Mouse (Mus musculus) MEL (cell line): ENCODE results near the gene Metrn.
"Not testable (repeated sequence)": the region's sequence is repeated elsewhere in the genome, so short reads cannot be mapped to it uniquely, and the experiment has no call there.

ENCODE experiments used
- CHD2 ChIP-seq: IDR thresholded peaks from 2 replicates; pipeline ENCODE4 v1.6.1; 2011; ENCODE audit warnings: low read length, improper control_type of control experiment
- CTCF ChIP-seq, 3 experiments: IDR thresholded peaks in 2 of 3; conservative IDR thresholded peaks in 1 of 3; 2 replicates each; pipeline ENCODE4 v1.5.1; 2011 to 2012; ENCODE audit warnings: low read length in 3 of 3, low read depth in 2 of 3, mild to moderate bottlenecking in 2 of 3, improper control_type of control experiment in 1 of 3, inconsistent platforms in 1 of 3, mixed read lengths in 1 of 3, moderate library complexity in 1 of 3; ENCODE audit not compliant: control insufficient read depth in 1 of 3, insufficient read depth in 1 of 3, poor library complexity in 1 of 3, severe bottlenecking in 1 of 3
- EP300 ChIP-seq, 2 experiments: IDR thresholded peaks; 2 replicates each; pipeline ENCODE4 v1.6.1; 2011; ENCODE audit warnings: improper control_type of control experiment in 2 of 2, low read length in 2 of 2, low read depth in 1 of 2, mild to moderate bottlenecking in 1 of 2
- GABPA ChIP-seq: IDR thresholded peaks from 2 replicates; pipeline ENCODE4 v1.6.1; 2012; ENCODE audit warnings: low read depth, mild to moderate bottlenecking, inconsistent platforms, low read length, improper control_type of control experiment, moderate library complexity
- GATA1 ChIP-seq: IDR thresholded peaks from 2 replicates; pipeline ENCODE4 v1.6.1; 2011; ENCODE audit warnings: low read depth, low read length, improper control_type of control experiment
- HCFC1 ChIP-seq: IDR thresholded peaks from 2 replicates; pipeline ENCODE4 v1.6.1; 2012; ENCODE audit warnings: low read depth, mild to moderate bottlenecking, inconsistent platforms, low read length, improper control_type of control experiment, moderate library complexity
- MEF2A ChIP-seq: IDR thresholded peaks from 2 replicates; pipeline ENCODE4 v1.6.1; 2014; ENCODE audit warnings: low read depth, mild to moderate bottlenecking, inconsistent platforms, low read length, improper control_type of control experiment; ENCODE audit not compliant: poor library complexity, insufficient replicate concordance, severe bottlenecking; ENCODE audit errors: extremely low read depth
- MXI1 ChIP-seq: IDR thresholded peaks from 2 replicates; pipeline ENCODE4 v1.6.1; 2011; ENCODE audit warnings: mild to moderate bottlenecking, low read depth, low read length, improper control_type of control experiment
- NELFE ChIP-seq: IDR thresholded peaks from 2 replicates; pipeline ENCODE4 v1.6.1; 2011; ENCODE audit warnings: low read depth, low read length, improper control_type of control experiment
- POLR2A ChIP-seq, 2 experiments: IDR thresholded peaks; 2 replicates each; pipeline ENCODE4 v1.6.1; 2011 to 2012; ENCODE audit warnings: low read length in 2 of 2, mild to moderate bottlenecking in 2 of 2, control low read depth in 1 of 2, improper control_type of control experiment in 1 of 2, low read depth in 1 of 2, moderate library complexity in 1 of 2; ENCODE audit not compliant: control insufficient read depth in 1 of 2, insufficient read depth in 1 of 2, poor library complexity in 1 of 2
- POLR2AphosphoS2 ChIP-seq: IDR thresholded peaks from 2 replicates; pipeline ENCODE4 v1.6.1; 2011; ENCODE audit warnings: low read length, improper control_type of control experiment
- RAD21 ChIP-seq: IDR thresholded peaks from 2 replicates; pipeline ENCODE4 v1.6.1; 2011; ENCODE audit warnings: mild to moderate bottlenecking, low read depth, low read length, improper control_type of control experiment
- USF2 ChIP-seq, 2 experiments: IDR thresholded peaks; 2 replicates each; pipeline ENCODE4 v1.6.1; 2011 to 2012; ENCODE audit warnings: improper control_type of control experiment in 2 of 2, low read length in 2 of 2, borderline replicate concordance in 1 of 2, inconsistent platforms in 1 of 2, low read depth in 1 of 2, mild to moderate bottlenecking in 1 of 2; ENCODE audit not compliant: insufficient read depth in 1 of 2
- ZC3H11A ChIP-seq: IDR thresholded peaks from 2 replicates; pipeline ENCODE4 v1.6.1; 2012; ENCODE audit warnings: low read depth, mild to moderate bottlenecking, inconsistent platforms, low read length, improper control_type of control experiment

DNA sequence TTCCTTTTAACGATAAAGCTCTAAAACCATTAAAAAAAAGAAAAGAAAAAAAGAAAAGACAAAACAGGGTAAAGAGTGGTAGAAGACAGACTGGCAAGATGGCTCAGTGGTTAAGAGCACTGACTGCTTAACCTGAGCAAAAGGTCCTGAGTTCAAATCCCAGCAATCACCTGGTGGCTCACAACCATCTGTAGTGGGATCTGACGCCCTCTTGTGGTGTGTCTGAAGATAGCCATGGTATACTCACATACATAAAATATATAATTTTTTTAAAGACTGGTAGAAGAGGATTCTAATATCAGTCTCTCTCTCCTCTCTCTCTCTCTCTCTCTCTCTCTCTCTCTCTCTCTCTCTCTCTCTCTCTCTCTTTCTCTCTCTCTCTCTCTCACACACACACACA, 10.5 kb upstream of the Metrn start:
- TF ChIP-seq GATA1; POLR2A (IDR thresholded peaks at IDR 0.05; ENCODE audit: control insufficient read depth in 1 of 2, insufficient read depth in 1 of 2, low read depth in 1 of 2, low read length in 2 of 2, poor library complexity in 1 of 2); USF2 (IDR thresholded peaks at IDR 0.05; ENCODE audit: borderline replicate concordance in 1 of 2, insufficient read depth in 1 of 2, low read depth in 1 of 2, low read length in 2 of 2); GABPA; CHD2; ZC3H11A; RAD21; MXI1; MEF2A; HCFC1; EP300 (IDR thresholded peaks at IDR 0.05; ENCODE audit: low read depth in 1 of 2, low read length in 2 of 2); POLR2AphosphoS2; NELFE: not testable (repeated sequence)
- peak in 1 of 3 experiments; percentile 20; a peak in 1 of 6 replicates for TF ChIP-seq CTCF (IDR thresholded peaks at IDR 0.05 in 2 of 3, conservative IDR thresholded peaks at IDR 0.05 in 1 of 3; ENCODE audit: control insufficient read depth in 1 of 3, insufficient read depth in 1 of 3, low read depth in 2 of 3, low read length in 3 of 3, poor library complexity in 1 of 3, severe bottlenecking in 1 of 3)
